Mouse (Mus musculus) gastrocnemius, postnatal 4 days (tissue): ENCODE measurements around the gene Rps6kl1. TPM values are rescaled to one million over a fixed set of nuclear protein-coding genes. Genes with fewer than 3 reads are reported as not detected.
A peak's percentile ranks its signal among the peaks of the same experiment; 100 is the strongest.

Experiments
- DNase-seq, 2 experiments: peaks; one replicate each; pipeline ENCODE4 v3.0.0; 2021 to 2022; ENCODE audit warnings: low spot score in 2 of 2, mixed read lengths in 2 of 2
- long read RNA-seq, 2 experiments: library from polyadenylated mRNA; stranded (forward); transcript quantifications; one replicate each; pipeline ENCODE4 v2.0.0; 2021
- total RNA-seq, 2 experiments: library from RNA; stranded (reverse); gene quantifications; 2 replicates each; pipeline ENCODE4 v1.2.3; 2021

Gene Rps6kl1
- under 1 TPM; 0.47 to 0.49 TPM for total RNA-seq
- long read RNA-seq, experiment 1, partial matches to known transcripts, result 0 of 2 reads
- long read RNA-seq, experiment 1, other reads (novel, unspliced or antisense), result 1 of 2 reads
- long read RNA-seq, experiment 2, result 0 reads

DNA sequence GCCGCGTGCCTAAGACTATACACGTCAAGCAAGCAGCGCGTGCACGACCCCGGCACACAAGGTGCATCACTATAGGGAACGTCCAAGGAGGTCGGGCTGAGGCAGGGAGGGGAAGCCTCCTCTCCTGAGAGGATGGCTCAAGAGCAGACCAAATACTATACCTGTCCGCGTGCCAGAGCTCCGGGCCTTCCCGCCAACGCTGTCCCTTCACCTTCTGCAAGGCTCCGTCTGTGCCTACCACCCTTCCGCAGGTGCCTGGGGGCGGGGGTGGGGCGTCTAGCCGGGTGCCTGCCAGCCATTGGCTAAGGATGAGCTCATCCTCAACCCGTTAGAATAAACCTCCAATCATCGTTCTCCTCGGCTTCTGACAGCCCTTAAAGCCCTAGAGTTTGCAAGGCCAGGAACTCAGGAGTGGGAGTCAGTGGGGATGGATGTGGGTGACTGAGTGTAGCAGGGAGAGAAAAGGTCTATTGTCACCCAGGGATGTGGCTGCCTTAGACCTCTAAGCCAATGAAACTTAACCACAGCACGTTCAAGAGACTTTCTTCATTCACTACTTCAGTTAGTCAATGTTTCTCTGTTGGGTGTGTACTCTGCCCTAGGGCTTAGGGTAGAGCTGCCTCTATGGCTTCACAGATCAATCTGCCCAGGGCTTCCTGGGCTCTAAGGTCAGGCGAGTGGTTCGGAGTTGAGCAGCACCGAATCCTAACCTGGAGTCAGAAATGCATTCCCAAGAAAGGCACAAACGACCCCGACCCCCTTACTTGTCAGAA, at the start of gene Rps6kl1:
Rps6kl1 (minus strand) TSS at position 263 of the 773 bp plus-strand sequence.
- DNase-seq, result no peak

- DNase-seq, result no peak
These were observed 48.9 kb upstream of the Rps6kl1 start for GRCm38 (mm10) chr12:85199954-85200353.

- DNase-seq, result no peak
These were observed 46.9 kb upstream of the Rps6kl1 start for GRCm38 (mm10) chr12:85197936-85198335.

DNA sequence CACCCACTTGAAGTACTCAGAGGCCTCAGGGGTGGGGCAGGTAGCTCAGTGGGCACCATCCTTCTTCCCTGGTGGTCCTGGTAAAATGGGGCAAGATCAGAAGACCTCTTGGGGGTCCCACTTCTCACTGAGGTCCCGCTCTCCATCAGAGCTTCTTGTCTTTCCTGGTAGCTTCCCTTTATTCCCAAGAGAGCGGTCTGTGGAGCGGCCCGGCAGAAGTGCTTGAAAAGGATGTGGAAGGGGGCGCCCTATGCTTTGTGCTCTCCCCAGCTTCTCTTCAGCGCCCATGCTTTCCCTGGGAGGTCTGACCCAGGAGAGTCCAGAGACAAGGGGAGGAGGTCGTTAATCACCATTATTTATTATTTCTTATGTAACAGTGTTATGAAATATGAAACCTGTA, 46.3 kb upstream of the Rps6kl1 start:
- DNase-seq, result no peak

GRCm38 (mm10) chr12:85196191-85196590, 45.1 kb upstream of the Rps6kl1 start:
- no peak for DNase-seq

GRCm38 (mm10) chr12:85195086-85195485, 44.0 kb upstream of the Rps6kl1 start:
- no peak for DNase-seq

- peak; percentile 88 to 92 for DNase-seq
These were observed 43.6 kb upstream of the Rps6kl1 start for GRCm38 (mm10) chr12:85194623-85195018.

DNA sequence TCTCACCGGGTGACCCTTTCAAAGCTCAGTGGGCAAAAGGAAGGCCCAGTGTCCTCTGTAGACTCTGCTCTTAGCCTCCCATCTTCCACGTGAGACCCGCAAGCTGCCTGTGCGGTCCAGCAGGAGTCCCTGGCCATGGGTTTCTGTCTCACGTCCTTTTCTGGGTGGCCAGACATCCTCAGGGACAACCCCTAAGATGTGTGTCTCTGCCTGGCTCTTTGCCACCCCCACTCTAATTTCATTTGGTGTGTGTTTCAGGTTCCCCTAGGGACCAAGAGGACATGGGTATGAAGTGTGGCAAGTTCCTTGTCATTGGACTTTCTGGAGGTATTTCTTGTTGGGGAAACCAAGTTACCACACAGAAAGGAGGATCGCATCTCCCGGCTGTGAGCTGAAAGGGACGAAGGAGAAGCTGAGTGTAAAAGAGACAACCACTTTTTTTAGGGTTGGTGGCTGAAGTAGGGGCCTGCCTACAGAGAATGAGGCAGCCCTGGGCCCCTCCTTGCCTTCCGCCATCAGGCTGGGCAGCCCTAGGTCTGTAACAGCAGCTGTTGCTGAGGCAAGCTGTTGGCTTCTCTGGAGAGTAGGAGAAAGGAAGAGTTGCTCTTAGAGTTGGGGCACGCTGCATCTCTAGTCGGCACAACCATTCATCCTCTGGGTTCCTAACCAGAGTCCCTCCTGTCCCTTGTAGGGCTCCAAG, 43.0 kb upstream of the Rps6kl1 start:
- no peak for DNase-seq

DNA sequence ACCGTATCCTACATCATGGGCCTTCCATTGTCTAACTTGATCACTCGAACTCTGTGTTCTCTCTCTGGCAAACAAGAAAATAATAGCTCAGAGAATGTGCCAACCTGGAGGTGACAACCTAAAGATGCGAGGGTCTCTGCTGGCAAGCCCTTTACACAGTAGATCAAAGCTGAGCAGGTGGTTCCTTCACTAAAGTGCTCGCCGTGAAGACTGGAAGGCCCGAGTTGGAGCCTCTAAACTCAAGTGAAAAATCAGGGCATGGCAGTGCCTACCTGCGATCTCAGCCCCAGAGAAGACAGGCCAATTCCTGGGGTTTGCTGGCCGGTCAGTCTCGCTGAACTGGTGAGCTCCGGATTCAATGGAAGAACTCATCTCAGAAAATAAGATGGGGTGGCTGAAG, 42.1 kb upstream of the Rps6kl1 start:
- no peak for DNase-seq

GRCm38 (mm10) chr12:85192461-85193108, 41.5 kb upstream of the Rps6kl1 start:
- no peak for DNase-seq

DNA sequence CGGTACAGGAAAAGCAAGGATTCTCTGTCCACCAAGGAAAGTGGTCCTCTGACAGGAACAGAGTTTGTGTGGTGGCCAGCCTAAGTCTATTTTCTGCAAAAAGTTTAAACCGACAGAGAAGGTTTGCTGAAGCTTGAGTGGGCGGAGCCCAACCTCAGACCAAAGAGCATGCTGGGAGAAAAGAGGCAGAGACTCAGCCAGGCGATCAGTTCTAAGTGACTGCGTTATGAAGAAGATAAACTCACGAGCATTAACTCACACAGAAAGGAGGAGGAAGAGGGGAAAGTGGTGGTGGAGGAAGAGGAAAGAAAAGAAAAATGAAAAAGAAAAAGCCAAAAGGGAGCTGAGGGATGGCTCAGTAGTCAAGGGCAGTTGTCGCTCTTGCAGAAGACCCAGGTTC, 39.2 kb upstream of the Rps6kl1 start:
- DNase-seq, result no peak

GRCm38 (mm10) chr12:85186361-85186760, 35.3 kb upstream of the Rps6kl1 start:
- no peak for DNase-seq

GRCm38 (mm10) chr12:85185810-85186209, 34.7 kb upstream of the Rps6kl1 start:
- DNase-seq, result no peak

DNA sequence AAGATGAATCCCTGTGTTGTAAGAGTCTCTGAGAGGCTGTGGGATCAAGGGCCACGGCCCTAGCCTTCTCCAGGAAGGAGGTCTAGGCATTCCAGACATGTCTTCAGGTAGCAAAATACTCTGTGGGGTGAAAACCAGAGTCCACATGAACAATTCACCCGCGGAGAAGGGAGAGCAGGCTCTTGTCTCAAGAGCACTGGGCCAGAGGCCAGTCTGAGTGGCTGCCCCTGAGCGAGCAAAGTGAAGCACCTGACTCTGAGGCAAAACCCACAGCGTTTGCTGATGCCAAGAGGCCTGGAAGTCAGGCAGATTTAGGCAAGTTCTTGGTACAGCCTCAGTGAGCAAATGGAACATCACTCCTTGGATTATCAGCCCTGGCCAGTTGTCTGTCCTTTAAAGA, 33.1 kb upstream of the Rps6kl1 start:
- no peak for DNase-seq

DNA sequence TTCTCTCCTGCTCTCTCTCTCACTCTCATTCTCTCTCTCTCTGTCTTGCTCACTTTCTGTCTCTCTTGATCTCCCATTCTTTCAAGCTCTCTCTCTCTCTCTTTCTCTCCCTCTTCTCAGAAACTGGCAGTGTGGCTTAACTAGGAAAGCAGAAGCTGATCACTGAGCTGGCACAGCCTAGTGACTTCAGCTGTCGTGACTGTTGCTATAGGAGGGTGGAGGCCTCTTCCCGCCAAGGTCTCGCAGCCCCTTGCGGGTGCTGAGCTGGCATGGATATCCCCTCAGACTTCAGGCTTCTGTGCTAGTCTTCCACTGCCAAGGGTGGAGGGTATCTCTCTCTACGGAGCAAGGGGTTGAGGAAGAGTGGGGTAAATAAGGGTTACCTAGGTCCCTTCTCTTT, 31.8 kb upstream of the Rps6kl1 start:
- DNase-seq, result no peak

GRCm38 (mm10) chr12:85182345-85182643, 31.2 kb upstream of the Rps6kl1 start:
- no peak for DNase-seq

GRCm38 (mm10) chr12:85181475-85182344, 30.6 kb upstream of the Rps6kl1 start:
- no peak for DNase-seq

DNA sequence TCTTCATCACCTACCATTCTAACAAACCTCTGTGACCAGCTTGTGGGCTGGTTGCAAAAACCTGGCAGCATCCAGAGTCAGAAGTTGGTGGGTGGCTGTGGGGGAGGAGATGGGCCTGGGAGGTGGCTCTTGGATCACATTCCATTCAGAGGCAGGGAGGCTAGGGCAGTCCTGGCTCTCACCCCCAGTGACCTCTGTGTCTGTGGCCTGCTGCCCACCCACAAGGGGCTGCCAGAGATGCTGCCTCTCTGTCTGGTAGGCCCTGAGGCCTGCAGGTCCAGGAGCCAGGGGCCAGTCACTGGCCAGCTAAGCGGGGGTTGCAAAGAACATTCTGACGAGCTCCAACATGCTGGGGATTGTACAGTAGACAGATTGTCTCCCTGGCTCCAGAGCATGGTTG, 27.2 kb upstream of the Rps6kl1 start:
- DNase-seq, result no peak

GRCm38 (mm10) chr12:85177740-85178239, 26.7 kb upstream of the Rps6kl1 start, which contains the start of gene Pgf:
Pgf (minus strand) TSS chr12:85177790.
- DNase-seq, result no peak

GRCm38 (mm10) chr12:85176846-85177523, 25.9 kb upstream of the Rps6kl1 start:
- peak in 1 of 2 experiments; percentile 63 for DNase-seq
